Mouse (Mus musculus): ENCODE results near the gene Dlgap1. TPM values are rescaled to one million over a fixed set of nuclear protein-coding genes. Genes with fewer than 3 reads are reported as not detected.

Dlgap1 gene
- 1.8 TPM for polyA plus RNA-seq (2014; fragmentation: Illumina TruSeq; extraction: RNeasy Lipid Tissue Mini Kit (QIAGEN cat#74804); ENCODE audit: low replicate concordance)

GRCm38 (mm10) chr17:69969021-69969815 is at the start of gene Dlgap1:
Gene Dlgap1, plus strand, starts transcription at chr17:69969073.

DNA sequence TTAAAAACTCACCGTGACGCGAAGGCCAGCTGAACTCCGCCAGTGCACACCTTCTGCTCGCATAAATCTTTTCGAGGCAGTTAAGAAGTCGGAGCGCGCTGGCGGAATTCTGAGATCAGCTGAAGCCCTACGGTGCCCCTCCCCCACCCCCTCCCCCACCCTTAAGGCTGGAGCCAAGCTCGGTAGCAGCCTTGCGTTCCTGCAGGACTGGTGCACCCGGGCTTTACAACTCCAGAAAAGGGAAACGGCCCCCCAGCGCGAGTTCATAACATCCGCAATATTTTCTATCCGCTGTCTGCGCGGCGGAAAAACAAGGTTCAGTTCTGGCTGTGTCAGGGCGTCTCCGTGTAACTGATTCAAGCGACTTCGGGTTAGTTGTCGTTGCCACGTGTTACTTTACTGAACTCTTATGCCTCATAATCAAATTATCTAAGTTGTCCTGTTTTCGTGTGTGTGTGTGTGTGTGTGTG is 884.6 kb downstream of the Dlgap1 start, which contains the start of gene Tgif1:
Gene Tgif1 (minus strand): TSS at position 111 of the 470 bp plus-strand sequence.

Measured in small intestine, adult 10 weeks (tissue).